9 mouse cellular contexts compared by ENCODE assay signal in the genomic region with DNA sequence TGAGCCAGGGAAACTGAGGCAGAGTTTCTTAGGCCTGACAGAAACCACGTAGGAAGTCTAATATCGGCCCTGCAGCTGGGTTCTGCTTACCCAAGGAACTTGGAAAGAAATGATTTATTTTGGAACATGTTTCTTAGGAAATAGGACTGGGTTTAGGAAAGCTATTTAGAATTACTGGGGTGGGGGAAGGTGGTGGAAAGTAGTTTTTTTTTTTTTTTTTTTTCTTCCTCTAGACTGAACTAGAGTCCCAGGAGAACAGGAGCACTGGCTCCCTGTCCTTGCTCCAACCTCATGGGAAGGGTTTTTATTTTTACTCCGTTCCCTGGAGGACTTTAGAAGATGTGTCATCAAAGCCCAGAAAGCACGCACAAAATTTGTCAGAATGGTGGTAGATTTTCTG. TPM values are rescaled to one million over a fixed set of nuclear protein-coding genes. Genes with fewer than 3 reads are reported as not detected.
DNase-seq lines count a peak whose midpoint lies in the region; ATAC-seq and TF ChIP-seq lines count a peak whose summit lies in the region.
"Had no signal": no experiment of that assay in that cellular context is flagged by ENCODE, and none has a peak within 500 bp of the region (broad histone marks: within the 10 kb centered on the region; RNA-seq: fewer than 3 reads in every experiment).

No protein-coding gene starts in this region.

- H3K27ac ChIP-seq in kidney, embryonic 14.5 days (ENCODE audit: low read depth, low read length): no peak overlapping the region
- no peak overlapping the region for H3K27ac ChIP-seq in embryonic facial prominence, embryonic 11.5 days (replicated peaks; ENCODE audit: low read depth, low read length)
- H3K27ac ChIP-seq in hindbrain, postnatal 0 days: no peak overlapping the region
- H3K27ac ChIP-seq in midbrain, embryonic 16.5 days (ENCODE audit: low read length): no peak overlapping the region

- H3K36me3 ChIP-seq in kidney, embryonic 14.5 days (ENCODE audit: control insufficient read depth, insufficient read depth, low read length): no peaks in the 10 kb centered on the region
- no peaks in the 10 kb centered on the region for H3K36me3 ChIP-seq in embryonic facial prominence, embryonic 11.5 days (replicated peaks; ENCODE audit: control insufficient read depth, insufficient read depth, low read depth, low read length)
- H3K36me3 ChIP-seq in hindbrain, postnatal 0 days (ENCODE audit: insufficient read depth, low read length): no peaks in the 10 kb centered on the region
- no peaks in the 10 kb centered on the region for H3K36me3 ChIP-seq in midbrain, embryonic 16.5 days (ENCODE audit: control insufficient read depth, insufficient read depth, low read length)

- H3K27me3 ChIP-seq in kidney, embryonic 14.5 days (ENCODE audit: control insufficient read depth, insufficient read depth, low read length): no peaks in the 10 kb centered on the region
- no peaks in the 10 kb centered on the region for H3K27me3 ChIP-seq in embryonic facial prominence, embryonic 11.5 days (ENCODE audit: control insufficient read depth, insufficient read depth, low read length)
- H3K27me3 ChIP-seq in hindbrain, postnatal 0 days (ENCODE audit: insufficient read depth, low read length): no peaks in the 10 kb centered on the region
- H3K27me3 ChIP-seq in midbrain, embryonic 16.5 days (ENCODE audit: control insufficient read depth, insufficient read depth, low read depth, low read length): no peaks in the 10 kb centered on the region

- no peaks in the 10 kb centered on the region for H3K9me3 ChIP-seq in kidney, embryonic 14.5 days (ENCODE audit: control insufficient read depth, low read length)
- no peaks in the 10 kb centered on the region for H3K9me3 ChIP-seq in embryonic facial prominence, embryonic 11.5 days (replicated peaks; ENCODE audit: control insufficient read depth, low read length)
- no peaks in the 10 kb centered on the region for H3K9me3 ChIP-seq in hindbrain, postnatal 0 days (ENCODE audit: low read length)
- H3K9me3 ChIP-seq in midbrain, embryonic 16.5 days (replicated peaks; ENCODE audit: control insufficient read depth, low read length, poor library complexity, severe bottlenecking): no peaks in the 10 kb centered on the region

- TF ChIP-seq CTCF in hindbrain, postnatal 0 days (IDR thresholded peaks at IDR 0.05; ENCODE audit: low read depth): no peak

- peaks cover 14% of the 10 kb centered on the region; the same call in 1 of the 2 replicates for H3K4me1 ChIP-seq in kidney, embryonic 14.5 days (ENCODE audit: control insufficient read depth, insufficient read depth, low read length)
- H3K4me1 ChIP-seq in embryonic facial prominence, embryonic 11.5 days (ENCODE audit: control insufficient read depth, insufficient read depth, low read length): peaks cover 5% of the 10 kb centered on the region; the same call in 1 of the 2 replicates
- H3K4me1 ChIP-seq in hindbrain, postnatal 0 days (ENCODE audit: insufficient read depth, low read length): peaks cover 8% of the 10 kb centered on the region; the same call in 1 of the 2 replicates
- peaks cover 25% of the 10 kb centered on the region for H3K4me1 ChIP-seq in midbrain, embryonic 16.5 days (ENCODE audit: control insufficient read depth, insufficient read depth, low read length)

- peak overlapping the region; percentile 90 for H3K4me2 ChIP-seq in kidney, embryonic 14.5 days (replicated peaks; ENCODE audit: low read depth, low read length)
- H3K4me2 ChIP-seq in embryonic facial prominence, embryonic 11.5 days (ENCODE audit: low read depth, low read length): peak overlapping the region; percentile 76
- peak overlapping the region; percentile 73 for H3K4me2 ChIP-seq in hindbrain, postnatal 0 days (ENCODE audit: low read depth, low read length)
- H3K4me2 ChIP-seq in midbrain, embryonic 16.5 days (ENCODE audit: low read length): peak overlapping the region; percentile 66

- no peak for ATAC-seq in kidney, embryonic 14.5 days (ENCODE audit: low FRiP score, low TSS enrichment)
- no peak for ATAC-seq in embryonic facial prominence, embryonic 11.5 days (replicated peaks; ENCODE audit: insufficient number of reproducible peaks, low FRiP score, low TSS enrichment, low read depth)
- no peak for ATAC-seq in hindbrain, postnatal 0 days
- ATAC-seq in midbrain, embryonic 16.5 days: no peak
- ATAC-seq in activated CD4-positive, CD25-positive, alpha-beta regulatory T cell, adult 4 months: no peak
- no peak for ATAC-seq in erythroblast, adult 5-6 weeks (replicated peaks; ENCODE audit: low FRiP score, poor library complexity, severe bottlenecking)

- no peak for DNase-seq in kidney, adult 8-10 months
- DNase-seq in embryonic facial prominence, embryonic 11.5 days (ENCODE audit: low spot score): no peak
- DNase-seq in hindbrain, postnatal 0 days (ENCODE audit: low spot score): no peak
- no peak for DNase-seq in cerebellum, adult 11-12 months
- DNase-seq: gastrocnemius, postnatal 10 days had no signal

- no peak overlapping the region for H3K9ac ChIP-seq in kidney, embryonic 14.5 days (ENCODE audit: low read depth, low read length)
- H3K9ac ChIP-seq in embryonic facial prominence, embryonic 11.5 days (replicated peaks; ENCODE audit: low read length): peak overlapping the region; percentile 72; the same call in 1 of the 2 replicates
- peak overlapping the region; percentile 83 for H3K9ac ChIP-seq in hindbrain, postnatal 0 days (replicated peaks; ENCODE audit: low read length)
- H3K9ac ChIP-seq in midbrain, embryonic 16.5 days (ENCODE audit: low read depth, low read length): peak overlapping the region; percentile 90

- WGBS in kidney, embryonic 14.5 days: 62% methylated on average over 4 of the region's 4 CpGs
- 73% methylated on average over 4 of the region's 4 CpGs for WGBS in embryonic facial prominence, embryonic 11.5 days
- WGBS in hindbrain, postnatal 0 days: 52% methylated on average over 4 of the region's 4 CpGs
- WGBS in midbrain, embryonic 16.5 days: 65% methylated on average over 4 of the region's 4 CpGs

- H3K4me3 ChIP-seq in kidney, embryonic 14.5 days (ENCODE audit: low read length): peak overlapping the region; percentile 74; the same call in 1 of the 2 replicates
- H3K4me3 ChIP-seq in embryonic facial prominence, embryonic 11.5 days (ENCODE audit: low read depth, low read length): peak overlapping the region; percentile 70
- peak overlapping the region; percentile 78 for H3K4me3 ChIP-seq in hindbrain, postnatal 0 days (ENCODE audit: low read length)
- H3K4me3 ChIP-seq in midbrain, embryonic 16.5 days (ENCODE audit: low read depth, low read length): peak overlapping the region; percentile 85

RNA-seq across cellular contexts. Expression of gene Vat1, which starts 3.1 kb away (rescaled TPM):
- polyA plus RNA-seq in kidney, embryonic 14.5 days (2014; fragmentation: Nextera tagmentation; extraction: Ambion mirVana): 25.0 and 28.4 TPM in 2 replicates
- 20.9 and 24.6 TPM in 2 replicates for polyA plus RNA-seq in embryonic facial prominence, embryonic 11.5 days (2014; fragmentation: Nextera tagmentation; extraction: Ambion mirVana)
- 290 and 295 TPM in 2 replicates for total RNA-seq in hindbrain, postnatal 0 days (2014; rRNA removed)
- polyA plus RNA-seq in hindbrain, postnatal 0 days (2015; fragmentation: Nextera tagmentation; extraction: Ambion mirVana): 106 and 114 TPM in 2 replicates
- polyA plus RNA-seq in midbrain, embryonic 16.5 days (2015; fragmentation: Nextera tagmentation; extraction: Ambion mirVana): 134 and 145 TPM in 2 replicates
- 1 to 10 TPM in 1 of 2 experiments, under 1 TPM in 1; 0.60 to 1.5 TPM for polyA plus RNA-seq in activated CD4-positive, CD25-positive, alpha-beta regulatory T cell, adult 4 months (2017; shearing (Covaris generic))
- total RNA-seq in erythroblast, adult 5-6 weeks (2015; ENCODE audit: low replicate concordance): 12.3 and 16.1 TPM in 2 replicates
- total RNA-seq in erythroblast, adult 5-6 weeks (2017; ENCODE audit: low replicate concordance): 6.7 and 8.1 TPM in 2 replicates

RNA-seq across cellular contexts. Expression of gene Rnd2, which starts 4.4 kb away (rescaled TPM):
- polyA plus RNA-seq in kidney, embryonic 14.5 days (2014; fragmentation: Nextera tagmentation; extraction: Ambion mirVana): 7.0 and 10.8 TPM in 2 replicates
- polyA plus RNA-seq in embryonic facial prominence, embryonic 11.5 days (2014; fragmentation: Nextera tagmentation; extraction: Ambion mirVana): 9.4 and 10.2 TPM in 2 replicates
- 103 and 140 TPM in 2 replicates for total RNA-seq in hindbrain, postnatal 0 days (2014; rRNA removed)
- polyA plus RNA-seq in hindbrain, postnatal 0 days (2015; fragmentation: Nextera tagmentation; extraction: Ambion mirVana): 143 and 154 TPM in 2 replicates
- polyA plus RNA-seq in midbrain, embryonic 16.5 days (2015; fragmentation: Nextera tagmentation; extraction: Ambion mirVana): 67.7 and 76.5 TPM in 2 replicates
- polyA plus RNA-seq in activated CD4-positive, CD25-positive, alpha-beta regulatory T cell, adult 4 months (2017; shearing (Covaris generic)): under 1 TPM; 0.24 to 0.36 TPM
- total RNA-seq in erythroblast, adult 5-6 weeks (2015; ENCODE audit: low replicate concordance): not detected in 2 replicates
- total RNA-seq in erythroblast, adult 5-6 weeks (2017; ENCODE audit: low replicate concordance): 1.4 TPM in 1 of 2 replicates, not detected in the other

RNA-seq across cellular contexts. Expression of gene Ifi35, which starts 20.9 kb away (rescaled TPM):
- 9.6 and 10.4 TPM in 2 replicates for polyA plus RNA-seq in kidney, embryonic 14.5 days (2014; fragmentation: Nextera tagmentation; extraction: Ambion mirVana)
- polyA plus RNA-seq in embryonic facial prominence, embryonic 11.5 days (2014; fragmentation: Nextera tagmentation; extraction: Ambion mirVana): 2.4 and 2.7 TPM in 2 replicates
- 3.9 and 4.2 TPM in 2 replicates for total RNA-seq in hindbrain, postnatal 0 days (2014; rRNA removed)
- polyA plus RNA-seq in hindbrain, postnatal 0 days (2015; fragmentation: Nextera tagmentation; extraction: Ambion mirVana): 5.3 and 5.8 TPM in 2 replicates
- polyA plus RNA-seq in midbrain, embryonic 16.5 days (2015; fragmentation: Nextera tagmentation; extraction: Ambion mirVana): 2.5 and 3.1 TPM in 2 replicates
- 100 to 1,000 TPM; 148 to 179 TPM for polyA plus RNA-seq in activated CD4-positive, CD25-positive, alpha-beta regulatory T cell, adult 4 months (2017; shearing (Covaris generic))
- 71.9 and 78.0 TPM in 2 replicates for total RNA-seq in erythroblast, adult 5-6 weeks (2015; ENCODE audit: low replicate concordance)
- total RNA-seq in erythroblast, adult 5-6 weeks (2017; ENCODE audit: low replicate concordance): 62.4 and 81.0 TPM in 2 replicates

RNA-seq across cellular contexts. Expression of gene Rpl27, which starts 27.1 kb away (rescaled TPM):
- 430 and 578 TPM in 2 replicates for polyA plus RNA-seq in kidney, embryonic 14.5 days (2014; fragmentation: Nextera tagmentation; extraction: Ambion mirVana)
- 432 and 435 TPM in 2 replicates for polyA plus RNA-seq in embryonic facial prominence, embryonic 11.5 days (2014; fragmentation: Nextera tagmentation; extraction: Ambion mirVana)
- total RNA-seq in hindbrain, postnatal 0 days (2014; rRNA removed): 535 and 538 TPM in 2 replicates
- 276 and 282 TPM in 2 replicates for polyA plus RNA-seq in hindbrain, postnatal 0 days (2015; fragmentation: Nextera tagmentation; extraction: Ambion mirVana)
- polyA plus RNA-seq in midbrain, embryonic 16.5 days (2015; fragmentation: Nextera tagmentation; extraction: Ambion mirVana): 185 and 220 TPM in 2 replicates
- polyA plus RNA-seq in activated CD4-positive, CD25-positive, alpha-beta regulatory T cell, adult 4 months (2017; shearing (Covaris generic)): 100 to 1,000 TPM; 581 to 812 TPM
- 108 and 182 TPM in 2 replicates for total RNA-seq in erythroblast, adult 5-6 weeks (2015; ENCODE audit: low replicate concordance)
- 176 and 239 TPM in 2 replicates for total RNA-seq in erythroblast, adult 5-6 weeks (2017; ENCODE audit: low replicate concordance)

RNA-seq across cellular contexts. Expression of gene Ptges3l, which starts 44.0 kb away (rescaled TPM):
- polyA plus RNA-seq in kidney, embryonic 14.5 days (2014; fragmentation: Nextera tagmentation; extraction: Ambion mirVana): 8.9 and 10.3 TPM in 2 replicates
- 3.5 and 3.9 TPM in 2 replicates for polyA plus RNA-seq in embryonic facial prominence, embryonic 11.5 days (2014; fragmentation: Nextera tagmentation; extraction: Ambion mirVana)
- total RNA-seq in hindbrain, postnatal 0 days (2014; rRNA removed): 0.31 and 0.58 TPM in 2 replicates
- 3.8 and 4.6 TPM in 2 replicates for polyA plus RNA-seq in hindbrain, postnatal 0 days (2015; fragmentation: Nextera tagmentation; extraction: Ambion mirVana)
- polyA plus RNA-seq in midbrain, embryonic 16.5 days (2015; fragmentation: Nextera tagmentation; extraction: Ambion mirVana): 3.0 and 3.1 TPM in 2 replicates
- 1 to 10 TPM; 1.1 to 4.2 TPM for polyA plus RNA-seq in activated CD4-positive, CD25-positive, alpha-beta regulatory T cell, adult 4 months (2017; shearing (Covaris generic))
- 2.9 TPM in 1 of 2 replicates, not detected in the other for total RNA-seq in erythroblast, adult 5-6 weeks (2015; ENCODE audit: low replicate concordance)
- total RNA-seq in erythroblast, adult 5-6 weeks (2017; ENCODE audit: low replicate concordance): not detected in 2 replicates

Comparison
In these comparisons a context has a peak if more than half of its experiments do, and no peak if none do; other contexts are left out.
1. RNA of gene Ifi35, which starts 20.9 kb away (polyA plus RNA-seq): 148 to 179 TPM in activated CD4-positive, CD25-positive, alpha-beta regulatory T cell, adult 4 months; 9.6 to 10.4 TPM in kidney, embryonic 14.5 days, 5.3 to 5.8 TPM in hindbrain, postnatal 0 days, 2.5 to 3.1 TPM in midbrain, embryonic 16.5 days and 2.4 to 2.7 TPM in embryonic facial prominence, embryonic 11.5 days; every median in the first group is over 10 times any median in the second.
2. Peak in every context shown above with its lines, with median percentiles within 50 percentile points of each other: H3K4me2 ChIP-seq and H3K4me3 ChIP-seq.